Comparison of ENCODE assay signal across 29 mouse cellular contexts in genomic region chr14:113656864-113657263, GRCm38 (mm10).
DNase-seq lines count a peak whose midpoint lies in the region; ATAC-seq and TF ChIP-seq lines count a peak whose summit lies in the region.
"Had no signal": no experiment of that assay in that cellular context is flagged by ENCODE, and none has a peak within 500 bp of the region (broad histone marks: within the 10 kb centered on the region; RNA-seq: fewer than 3 reads in every experiment).

No protein-coding gene starts in this region.

- no peak overlapping the region for H3K27ac ChIP-seq in forebrain, embryonic 11.5 days (ENCODE audit: low read depth, low read length)
- no peak overlapping the region for H3K27ac ChIP-seq in forebrain, embryonic 13.5 days
- H3K27ac ChIP-seq in forebrain, postnatal 0 days (ENCODE audit: low read depth, low read length) = no peak overlapping the region; the same call in 1 of the 2 replicates
- no peak overlapping the region for H3K27ac ChIP-seq in forebrain, embryonic 10.5 days
- no peak overlapping the region for H3K27ac ChIP-seq in midbrain, postnatal 0 days (ENCODE audit: low read depth, low read length)
- no peak overlapping the region for H3K27ac ChIP-seq in midbrain, embryonic 11.5 days (ENCODE audit: low read depth, low read length)
- no peak overlapping the region for H3K27ac ChIP-seq in embryonic facial prominence, embryonic 14.5 days (replicated peaks; ENCODE audit: low read depth, low read length)
- H3K27ac ChIP-seq: embryonic facial prominence, embryonic 15.5 days; heart, adult 2 months; heart, embryonic 10.5 days; heart, embryonic 13.5 days; hindbrain, embryonic 15.5 days; intestine, embryonic 15.5 days had no signal

- no peaks in the 10 kb centered on the region for H3K4me1 ChIP-seq in forebrain, embryonic 11.5 days (replicated peaks; ENCODE audit: control insufficient read depth, insufficient read depth, low read length)
- no peaks in the 10 kb centered on the region for H3K4me1 ChIP-seq in forebrain, embryonic 13.5 days
- no peaks in the 10 kb centered on the region for H3K4me1 ChIP-seq in forebrain, postnatal 0 days (ENCODE audit: insufficient read depth)
- peaks cover 6% of the 10 kb centered on the region for H3K4me1 ChIP-seq in forebrain, embryonic 10.5 days
- 0 out of 2 replicates have a peak, but pooled peaks cover 7% of the 10 kb centered on the region for H3K4me1 ChIP-seq in midbrain, postnatal 0 days (ENCODE audit: insufficient read depth, low read length)
- no peaks in the 10 kb centered on the region for H3K4me1 ChIP-seq in midbrain, embryonic 11.5 days (ENCODE audit: control insufficient read depth, insufficient read depth, low read length)
- no peaks in the 10 kb centered on the region for H3K4me1 ChIP-seq in embryonic facial prominence, embryonic 14.5 days (ENCODE audit: control insufficient read depth, insufficient read depth, low read length)
- H3K4me1 ChIP-seq: embryonic facial prominence, embryonic 15.5 days; heart, embryonic 10.5 days; heart, embryonic 13.5 days; hindbrain, embryonic 15.5 days; intestine, embryonic 15.5 days had no signal

- H3K27me3 ChIP-seq in forebrain, embryonic 11.5 days (ENCODE audit: control insufficient read depth, insufficient read depth, low read length) = no peaks in the 10 kb centered on the region
- no peaks in the 10 kb centered on the region for H3K27me3 ChIP-seq in forebrain, embryonic 13.5 days
- no peaks in the 10 kb centered on the region for H3K27me3 ChIP-seq in forebrain, postnatal 0 days (ENCODE audit: insufficient read depth, low read length)
- H3K27me3 ChIP-seq in forebrain, embryonic 10.5 days (ENCODE audit: poor library complexity, severe bottlenecking) = no peaks in the 10 kb centered on the region
- H3K27me3 ChIP-seq in midbrain, postnatal 0 days (ENCODE audit: insufficient read depth, low read length) = no peaks in the 10 kb centered on the region
- no peaks in the 10 kb centered on the region for H3K27me3 ChIP-seq in midbrain, embryonic 11.5 days (ENCODE audit: control insufficient read depth, insufficient read depth, low read length)
- H3K27me3 ChIP-seq in embryonic facial prominence, embryonic 14.5 days (replicated peaks; ENCODE audit: control insufficient read depth, insufficient read depth, low read length) = no peaks in the 10 kb centered on the region
- H3K27me3 ChIP-seq: CH12.LX; embryonic facial prominence, embryonic 15.5 days; heart, embryonic 13.5 days; hindbrain, embryonic 15.5 days; intestine, embryonic 15.5 days; Patski had no signal

- WGBS in forebrain, embryonic 11.5 days = 24% methylated on average over 1 of the region's 1 CpGs
- WGBS in forebrain, embryonic 13.5 days = 3% methylated on average over 1 of the region's 1 CpGs
- whole genome bisulfite sequencing in forebrain, postnatal 0 days = 6% methylated on average over 1 of the region's 1 CpGs
- WGBS in forebrain, embryonic 10.5 days = 41% methylated on average over 1 of the region's 1 CpGs
- WGBS in midbrain, postnatal 0 days = 12% methylated on average over 1 of the region's 1 CpGs
- 41% methylated on average over 1 of the region's 1 CpGs for WGBS in midbrain, embryonic 11.5 days
- 28% methylated on average over 1 of the region's 1 CpGs for WGBS in embryonic facial prominence, embryonic 14.5 days

- H3K9ac ChIP-seq in forebrain, embryonic 11.5 days (ENCODE audit: low read length) = no peak overlapping the region
- H3K9ac ChIP-seq in forebrain, embryonic 13.5 days = no peak overlapping the region
- no peak overlapping the region for H3K9ac ChIP-seq in forebrain, postnatal 0 days
- H3K9ac ChIP-seq in midbrain, postnatal 0 days (replicated peaks; ENCODE audit: low read length, poor library complexity, severe bottlenecking) = no peak overlapping the region
- H3K9ac ChIP-seq in midbrain, embryonic 11.5 days (ENCODE audit: low read length) = no peak overlapping the region
- H3K9ac ChIP-seq in embryonic facial prominence, embryonic 14.5 days (ENCODE audit: low read depth, low read length) = no peak overlapping the region
- H3K9ac ChIP-seq: embryonic facial prominence, embryonic 15.5 days; heart, embryonic 13.5 days; hindbrain, embryonic 15.5 days; intestine, embryonic 15.5 days had no signal

- TF ChIP-seq CTCF in forebrain, postnatal 0 days (IDR thresholded peaks at IDR 0.05; ENCODE audit: low read depth) = no peak
- TF ChIP-seq CTCF in midbrain, postnatal 0 days (IDR thresholded peaks at IDR 0.05) = no peak

- no peaks in the 10 kb centered on the region for H3K9me3 ChIP-seq in forebrain, embryonic 11.5 days (ENCODE audit: control insufficient read depth, low read length)
- no peaks in the 10 kb centered on the region for H3K9me3 ChIP-seq in forebrain, embryonic 13.5 days (replicated peaks)
- no peaks in the 10 kb centered on the region for H3K9me3 ChIP-seq in forebrain, postnatal 0 days (ENCODE audit: low read length)
- no peaks in the 10 kb centered on the region for H3K9me3 ChIP-seq in forebrain, embryonic 10.5 days
- no peaks in the 10 kb centered on the region for H3K9me3 ChIP-seq in midbrain, postnatal 0 days (ENCODE audit: low read length)
- H3K9me3 ChIP-seq in midbrain, embryonic 11.5 days (ENCODE audit: control insufficient read depth, low read length) = no peaks in the 10 kb centered on the region
- H3K9me3 ChIP-seq in embryonic facial prominence, embryonic 14.5 days (ENCODE audit: control insufficient read depth, low read length) = no peaks in the 10 kb centered on the region
- H3K9me3 ChIP-seq: embryonic facial prominence, embryonic 15.5 days; heart, embryonic 10.5 days; heart, embryonic 13.5 days; hindbrain, embryonic 15.5 days; intestine, embryonic 15.5 days had no signal

- H3K36me3 ChIP-seq in forebrain, embryonic 11.5 days (ENCODE audit: control insufficient read depth, insufficient read depth, low read length) = no peaks in the 10 kb centered on the region
- no peaks in the 10 kb centered on the region for H3K36me3 ChIP-seq in forebrain, embryonic 13.5 days (ENCODE audit: poor library complexity, severe bottlenecking)
- H3K36me3 ChIP-seq in forebrain, postnatal 0 days (ENCODE audit: insufficient read depth) = no peaks in the 10 kb centered on the region
- H3K36me3 ChIP-seq in forebrain, embryonic 10.5 days (replicated peaks) = no peaks in the 10 kb centered on the region
- no peaks in the 10 kb centered on the region for H3K36me3 ChIP-seq in midbrain, postnatal 0 days (ENCODE audit: insufficient read depth, low read length)
- H3K36me3 ChIP-seq in midbrain, embryonic 11.5 days (ENCODE audit: control insufficient read depth, insufficient read depth, low read length) = no peaks in the 10 kb centered on the region
- H3K36me3 ChIP-seq in embryonic facial prominence, embryonic 14.5 days (ENCODE audit: control insufficient read depth, insufficient read depth, low read length) = no peaks in the 10 kb centered on the region
- H3K36me3 ChIP-seq: embryonic facial prominence, embryonic 15.5 days; G1E; heart, embryonic 10.5 days; heart, embryonic 13.5 days; hindbrain, embryonic 15.5 days; intestine, embryonic 15.5 days had no signal

- no peak for DNase-seq in forebrain, embryonic 11.5 days (ENCODE audit: low spot score)
- DNase-seq in forebrain, postnatal 0 days = peak; percentile 14
- no peak for DNase-seq in forebrain, embryonic 10.5 days (ENCODE audit: extremely low spot score, low spot score)
- peak; percentile 23 for DNase-seq in midbrain, postnatal 0 days (ENCODE audit: low spot score)
- DNase-seq in midbrain, embryonic 11.5 days (ENCODE audit: low spot score, missing footprints) = no peak
- DNase-seq in embryonic facial prominence, embryonic 14.5 days (ENCODE audit: low spot score) = no peak
- DNase-seq in spleen, postnatal 10 days (ENCODE audit: low spot score in 2 of 2) = no peak
- DNase-seq: adrenal gland, postnatal 10 days; adrenal gland, postnatal 36 days; B cell, adult 2 months; cerebellum, adult 2 months; cerebellum, adult 9-11 months; cerebellum, postnatal 25 days; gastrocnemius, postnatal 10 days; gastrocnemius, postnatal 36 days; heart, adult 2 months; heart, postnatal 14 days; heart, postnatal 4 days; kidney, adult 11 months; kidney, adult 8-10 months had no signal

- no peak overlapping the region for H3K4me2 ChIP-seq in forebrain, embryonic 11.5 days (ENCODE audit: low read depth, low read length, severe bottlenecking)
- no peak overlapping the region for H3K4me2 ChIP-seq in forebrain, embryonic 13.5 days
- H3K4me2 ChIP-seq in forebrain, postnatal 0 days (ENCODE audit: low read depth) = no peak overlapping the region
- H3K4me2 ChIP-seq in midbrain, postnatal 0 days (ENCODE audit: low read depth, low read length, poor library complexity, severe bottlenecking) = no peak overlapping the region
- no peak overlapping the region for H3K4me2 ChIP-seq in midbrain, embryonic 11.5 days
- H3K4me2 ChIP-seq in embryonic facial prominence, embryonic 14.5 days (ENCODE audit: low read depth, low read length) = no peak overlapping the region
- H3K4me2 ChIP-seq: embryonic facial prominence, embryonic 15.5 days; heart, embryonic 13.5 days; hindbrain, embryonic 15.5 days; intestine, embryonic 15.5 days had no signal

- H3K4me3 ChIP-seq in forebrain, embryonic 11.5 days (ENCODE audit: low read depth, low read length) = no peak overlapping the region
- no peak overlapping the region for H3K4me3 ChIP-seq in forebrain, embryonic 13.5 days
- no peak overlapping the region for H3K4me3 ChIP-seq in forebrain, postnatal 0 days (ENCODE audit: low read depth, low read length)
- H3K4me3 ChIP-seq in forebrain, embryonic 10.5 days = no peak overlapping the region
- no peak overlapping the region for H3K4me3 ChIP-seq in midbrain, postnatal 0 days (ENCODE audit: low read depth, low read length)
- no peak overlapping the region for H3K4me3 ChIP-seq in midbrain, embryonic 11.5 days (ENCODE audit: low read depth, low read length)
- H3K4me3 ChIP-seq in embryonic facial prominence, embryonic 14.5 days (ENCODE audit: low read depth, low read length) = no peak overlapping the region
- H3K4me3 ChIP-seq: embryonic facial prominence, embryonic 15.5 days; heart, adult 2 months; heart, embryonic 10.5 days; heart, embryonic 13.5 days; hindbrain, embryonic 15.5 days; intestine, embryonic 15.5 days had no signal

- ATAC-seq in forebrain, embryonic 11.5 days (replicated peaks; ENCODE audit: low FRiP score) = peak; percentile 36; the same call in 1 of the 2 replicates
- ATAC-seq in forebrain, embryonic 13.5 days = no peak
- ATAC-seq in forebrain, postnatal 0 days = peak; percentile 67; the same call in 1 of the 2 replicates
- ATAC-seq in midbrain, postnatal 0 days (ENCODE audit: low FRiP score) = no peak
- ATAC-seq in midbrain, embryonic 11.5 days (ENCODE audit: low FRiP score) = no peak
- peak; percentile 76; the same call in 1 of the 2 replicates for ATAC-seq in embryonic facial prominence, embryonic 14.5 days (ENCODE audit: low read depth)
- ATAC-seq: intestine, embryonic 15.5 days; Patski had no signal

Comparison
In these comparisons a context has a peak if more than half of its experiments do, and no peak if none do; other contexts are left out.
1. ATAC-seq: peak in forebrain, embryonic 11.5 days (single experiment), forebrain, postnatal 0 days (single experiment) and embryonic facial prominence, embryonic 14.5 days (single experiment); none in forebrain, embryonic 13.5 days (single experiment), midbrain, postnatal 0 days (single experiment) and midbrain, embryonic 11.5 days (single experiment).
2. DNase-seq: peak in forebrain, postnatal 0 days (single experiment) and midbrain, postnatal 0 days (single experiment); none in forebrain, embryonic 11.5 days (single experiment), forebrain, embryonic 10.5 days (single experiment), midbrain, embryonic 11.5 days (single experiment), embryonic facial prominence, embryonic 14.5 days (single experiment) and spleen, postnatal 10 days (0 of 2).